Mouse (Mus musculus): Measurements from ENCODE around the gene Ms4a14.

DNA sequence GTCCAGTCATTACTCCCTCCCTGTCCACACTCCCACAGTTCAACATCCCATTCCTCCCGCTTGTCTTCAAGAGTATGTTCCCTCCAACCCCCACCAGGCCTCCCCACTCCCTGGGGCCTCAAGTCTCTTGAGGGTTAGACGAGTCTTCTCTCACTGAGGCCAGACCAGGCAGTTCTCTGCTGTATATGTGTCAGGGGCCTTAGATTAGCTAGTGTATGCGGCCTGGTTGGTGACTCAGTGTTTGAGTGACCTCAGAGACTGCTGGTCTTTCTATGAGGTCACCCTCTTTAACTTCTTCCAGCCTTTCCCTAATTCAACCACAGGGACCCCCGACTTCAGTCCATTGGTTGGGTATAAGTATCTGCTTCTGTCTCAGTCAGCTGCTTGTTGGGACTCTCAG is 47.3 kb downstream of the Ms4a14 start:
- TF ChIP-seq CTCF (IDR thresholded peaks at IDR 0.05; ENCODE audit: low read depth) (no peak), EP300 (IDR thresholded peaks at IDR 0.05; ENCODE audit: low read depth) (no peak)

Measured in liver, postnatal 0 days (tissue).